ENCODE assay signal across 18 mouse cellular contexts in genomic region chr8:108846174-108846573, GRCm38 (mm10).
A peak's percentile ranks its signal among the peaks of the same experiment; 100 is the strongest.
DNase-seq lines count a peak whose midpoint lies in the region; ATAC-seq lines count a peak whose summit lies in the region.
"Had no signal": no experiment of that assay in that cellular context is flagged by ENCODE, and none has a peak within 500 bp of the region (broad histone marks: within the 10 kb centered on the region; RNA-seq: fewer than 3 reads in every experiment).

No protein-coding gene starts in this region.

- WGBS in neural tube, embryonic 11.5 days = 52% methylated on average over 6 of the region's 6 CpGs
- 18% methylated on average over 6 of the region's 6 CpGs for WGBS in neural tube, embryonic 15.5 days
- 57% methylated on average over 6 of the region's 6 CpGs for WGBS in hindbrain, embryonic 11.5 days
- WGBS in liver, embryonic 11.5 days = 58% methylated on average over 6 of the region's 6 CpGs
- 51% methylated on average over 6 of the region's 6 CpGs for WGBS in forebrain, embryonic 11.5 days

- H3K9ac ChIP-seq in neural tube, embryonic 11.5 days (ENCODE audit: low read length) = no peak overlapping the region
- no peak overlapping the region for H3K9ac ChIP-seq in neural tube, embryonic 15.5 days (replicated peaks)
- no peak overlapping the region for H3K9ac ChIP-seq in hindbrain, embryonic 11.5 days (ENCODE audit: low read depth, low read length)
- H3K9ac ChIP-seq in liver, embryonic 11.5 days (ENCODE audit: low read depth, low read length) = no peak overlapping the region
- H3K9ac ChIP-seq in forebrain, embryonic 11.5 days (ENCODE audit: low read length) = no peak overlapping the region
- H3K9ac ChIP-seq: neural tube, embryonic 13.5 days; stomach, embryonic 15.5 days had no signal

- H3K4me2 ChIP-seq in neural tube, embryonic 11.5 days (ENCODE audit: low read depth) = no peak overlapping the region
- no peak overlapping the region for H3K4me2 ChIP-seq in neural tube, embryonic 15.5 days
- H3K4me2 ChIP-seq in hindbrain, embryonic 11.5 days (replicated peaks; ENCODE audit: low read depth, low read length) = no peak overlapping the region
- no peak overlapping the region for H3K4me2 ChIP-seq in liver, embryonic 11.5 days
- H3K4me2 ChIP-seq in forebrain, embryonic 11.5 days (ENCODE audit: low read depth, low read length, severe bottlenecking) = no peak overlapping the region
- H3K4me2 ChIP-seq: neural tube, embryonic 13.5 days; stomach, embryonic 15.5 days had no signal

- no peak overlapping the region for H3K4me3 ChIP-seq in neural tube, embryonic 11.5 days (ENCODE audit: low read depth, low read length)
- H3K4me3 ChIP-seq in neural tube, embryonic 15.5 days (replicated peaks) = no peak overlapping the region
- no peak overlapping the region for H3K4me3 ChIP-seq in hindbrain, embryonic 11.5 days (ENCODE audit: low read depth, low read length)
- no peak overlapping the region for H3K4me3 ChIP-seq in liver, embryonic 11.5 days (ENCODE audit: low read depth, low read length)
- no peak overlapping the region for H3K4me3 ChIP-seq in forebrain, embryonic 11.5 days (ENCODE audit: low read depth, low read length)
- H3K4me3 ChIP-seq: limb, embryonic 10.5 days; neural tube, embryonic 13.5 days; stomach, embryonic 15.5 days had no signal

- H3K36me3 ChIP-seq in neural tube, embryonic 11.5 days (ENCODE audit: control insufficient read depth, insufficient read depth, low read length) = no peaks in the 10 kb centered on the region; the same call in 1 of the 2 replicates
- no peaks in the 10 kb centered on the region for H3K36me3 ChIP-seq in neural tube, embryonic 15.5 days
- no peaks in the 10 kb centered on the region for H3K36me3 ChIP-seq in hindbrain, embryonic 11.5 days (ENCODE audit: control insufficient read depth, insufficient read depth, low read length)
- no peaks in the 10 kb centered on the region for H3K36me3 ChIP-seq in liver, embryonic 11.5 days (ENCODE audit: control insufficient read depth, insufficient read depth, low read length)
- no peaks in the 10 kb centered on the region; the same call in 1 of the 2 replicates for H3K36me3 ChIP-seq in forebrain, embryonic 11.5 days (ENCODE audit: control insufficient read depth, insufficient read depth, low read length)
- H3K36me3 ChIP-seq: neural tube, embryonic 13.5 days had no signal

- H3K27ac ChIP-seq in neural tube, embryonic 11.5 days (ENCODE audit: low read depth, low read length) = no peak overlapping the region
- H3K27ac ChIP-seq in neural tube, embryonic 15.5 days (replicated peaks) = no peak overlapping the region
- no peak overlapping the region for H3K27ac ChIP-seq in hindbrain, embryonic 11.5 days (ENCODE audit: low read depth, low read length)
- no peak overlapping the region for H3K27ac ChIP-seq in liver, embryonic 11.5 days (ENCODE audit: low read depth, low read length)
- H3K27ac ChIP-seq in forebrain, embryonic 11.5 days (ENCODE audit: low read depth, low read length) = no peak overlapping the region
- H3K27ac ChIP-seq: limb, embryonic 10.5 days; neural tube, embryonic 13.5 days had no signal

- peak; percentile 39 for DNase-seq in neural tube, embryonic 11.5 days (ENCODE audit: low spot score)
- peak; percentile 39 for DNase-seq in hindbrain, embryonic 11.5 days (ENCODE audit: low spot score)
- DNase-seq in mesoderm, embryonic 11.5 days (ENCODE audit: low read depth, low spot score) = peak; percentile 38
- DNase-seq in liver, embryonic 11.5 days (ENCODE audit: low spot score) = no peak
- no peak for DNase-seq in forebrain, embryonic 11.5 days (ENCODE audit: low spot score)
- DNase-seq: adrenal gland, postnatal 10 days; cerebellum, adult 11-12 months; lung, adult 2 months; lung, postnatal 4 days; right cerebral cortex, postnatal 25 days had no signal

- 0 out of 2 replicates have a peak, but pooled peaks have one; percentile 31 for ATAC-seq in neural tube, embryonic 11.5 days (ENCODE audit: insufficient read depth, low FRiP score, low TSS enrichment)
- no peak; the same call in 1 of the 2 replicates for ATAC-seq in neural tube, embryonic 15.5 days (ENCODE audit: low FRiP score)
- ATAC-seq in hindbrain, embryonic 11.5 days (ENCODE audit: low FRiP score) = peak; percentile 78
- no peak for ATAC-seq in liver, embryonic 11.5 days (replicated peaks; ENCODE audit: low FRiP score)
- no peak for ATAC-seq in forebrain, embryonic 11.5 days (replicated peaks; ENCODE audit: low FRiP score)
- no peak for ATAC-seq in activated CD4-positive, CD25-positive, alpha-beta regulatory T cell, adult 4 months
- ATAC-seq: forebrain, embryonic 16.5 days; intestine, embryonic 16.5 days; Patski had no signal

- H3K4me1 ChIP-seq in neural tube, embryonic 11.5 days (ENCODE audit: control insufficient read depth, insufficient read depth, low read length) = no peaks in the 10 kb centered on the region
- H3K4me1 ChIP-seq in neural tube, embryonic 15.5 days = peaks cover 17% of the 10 kb centered on the region
- 0 out of 2 replicates have a peak, but pooled peaks cover 2% of the 10 kb centered on the region for H3K4me1 ChIP-seq in hindbrain, embryonic 11.5 days (replicated peaks; ENCODE audit: control insufficient read depth, insufficient read depth, low read length)
- peaks cover 4% of the 10 kb centered on the region for H3K4me1 ChIP-seq in liver, embryonic 11.5 days (replicated peaks; ENCODE audit: control insufficient read depth, insufficient read depth, low read length)
- no peaks in the 10 kb centered on the region for H3K4me1 ChIP-seq in forebrain, embryonic 11.5 days (replicated peaks; ENCODE audit: control insufficient read depth, insufficient read depth, low read length)

- H3K27me3 ChIP-seq in neural tube, embryonic 11.5 days (ENCODE audit: control insufficient read depth, insufficient read depth, low read length) = no peaks in the 10 kb centered on the region
- H3K27me3 ChIP-seq in neural tube, embryonic 15.5 days (replicated peaks) = no peaks in the 10 kb centered on the region
- H3K27me3 ChIP-seq in hindbrain, embryonic 11.5 days (ENCODE audit: control insufficient read depth, insufficient read depth, low read length) = no peaks in the 10 kb centered on the region
- H3K27me3 ChIP-seq in liver, embryonic 11.5 days (replicated peaks; ENCODE audit: control insufficient read depth, insufficient read depth, low read length) = no peaks in the 10 kb centered on the region
- no peaks in the 10 kb centered on the region for H3K27me3 ChIP-seq in forebrain, embryonic 11.5 days (ENCODE audit: control insufficient read depth, insufficient read depth, low read length)
- H3K27me3 ChIP-seq: neural tube, embryonic 13.5 days; Patski; stomach, embryonic 15.5 days had no signal

- no peaks in the 10 kb centered on the region for H3K9me3 ChIP-seq in neural tube, embryonic 11.5 days (ENCODE audit: control insufficient read depth, low read length)
- no peaks in the 10 kb centered on the region for H3K9me3 ChIP-seq in neural tube, embryonic 15.5 days (replicated peaks)
- no peaks in the 10 kb centered on the region for H3K9me3 ChIP-seq in hindbrain, embryonic 11.5 days (ENCODE audit: control insufficient read depth, low read length)
- H3K9me3 ChIP-seq in liver, embryonic 11.5 days (ENCODE audit: control insufficient read depth, low read length) = no peaks in the 10 kb centered on the region
- H3K9me3 ChIP-seq in forebrain, embryonic 11.5 days (ENCODE audit: control insufficient read depth, low read length) = no peaks in the 10 kb centered on the region
- H3K9me3 ChIP-seq: limb, embryonic 10.5 days; neural tube, embryonic 13.5 days; stomach, embryonic 15.5 days had no signal

Comparison
In these comparisons a context has a peak if more than half of its experiments do, and no peak if none do; other contexts are left out.
1. ATAC-seq: peak in neural tube, embryonic 11.5 days (single experiment) and hindbrain, embryonic 11.5 days (single experiment); none in neural tube, embryonic 15.5 days (single experiment), liver, embryonic 11.5 days (single experiment), forebrain, embryonic 11.5 days (single experiment) and activated CD4-positive, CD25-positive, alpha-beta regulatory T cell, adult 4 months (single experiment).
2. DNase-seq: peak in neural tube, embryonic 11.5 days (single experiment), hindbrain, embryonic 11.5 days (single experiment) and mesoderm, embryonic 11.5 days (single experiment); none in liver, embryonic 11.5 days (single experiment) and forebrain, embryonic 11.5 days (single experiment).